Mouse (Mus musculus): ENCODE results near the gene Hgfac. TPM values are rescaled to one million over a fixed set of nuclear protein-coding genes. Genes with fewer than 3 reads are reported as not detected.

Hgfac gene
- polyA plus RNA-seq (2014; fragmentation: Nextera tagmentation; extraction: Ambion mirVana), result 0.76 and 0.96 TPM in 2 replicates

DNA sequence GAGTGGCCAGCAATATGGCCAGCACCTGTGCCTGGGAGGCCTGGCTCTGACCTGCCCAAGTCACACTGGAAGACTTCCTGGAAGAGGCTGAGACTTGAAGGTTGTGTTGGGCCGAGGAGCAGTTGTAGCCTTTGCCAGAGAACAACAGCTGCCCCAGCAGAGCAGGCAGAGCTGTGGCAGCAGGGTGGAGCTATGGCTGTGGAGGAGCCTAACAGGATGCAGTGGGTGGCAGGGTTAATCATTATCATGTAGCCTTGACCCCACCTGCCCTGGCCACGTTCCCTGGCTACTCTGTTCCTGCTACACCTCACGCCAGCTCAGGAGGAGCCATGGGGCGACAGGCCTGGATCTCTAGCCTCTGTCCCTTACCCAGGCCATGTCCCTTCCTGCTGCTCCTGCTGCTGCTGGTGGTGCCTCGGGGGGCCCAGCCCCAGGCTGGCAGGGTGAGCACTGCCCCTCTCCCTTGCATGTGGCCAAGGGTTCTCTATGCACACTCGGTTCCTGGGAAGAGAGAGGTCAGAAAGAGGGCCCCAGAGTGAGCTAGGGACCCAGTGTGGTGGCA is at the start of gene Hgfac:
Hgfac (plus strand) TSS at position 242 of the 562 bp plus-strand sequence.
- ATAC-seq (ENCODE audit: low FRiP score, low TSS enrichment), result peak; percentile 53; the same call in 1 of the 2 replicates

GRCm38 (mm10) chr5:34998754-34999153 is 42.6 kb upstream of the Hgfac start:
- Histone ChIP-seq H3K4me2 (replicated peaks; ENCODE audit: low read depth, low read length) (no peak overlapping the region), H3K4me3 (ENCODE audit: low read length) (no peak overlapping the region), H3K36me3 (ENCODE audit: control insufficient read depth, insufficient read depth, low read length) (no peaks in the 10 kb centered on the region; the same call in 1 of the 2 replicates), H3K27me3 (ENCODE audit: control insufficient read depth, insufficient read depth, low read length) (no peaks in the 10 kb centered on the region), H3K4me1 (ENCODE audit: control insufficient read depth, insufficient read depth, low read length) (no peaks in the 10 kb centered on the region), H3K27ac (ENCODE audit: low read depth, low read length) (no peak overlapping the region), H3K9ac (ENCODE audit: low read depth, low read length) (no peak overlapping the region), H3K9me3 (ENCODE audit: control insufficient read depth, low read length) (no peaks in the 10 kb centered on the region)
- no peak for ATAC-seq (ENCODE audit: low FRiP score, low TSS enrichment)
- 46% methylated on average over 3 of the region's 3 CpGs for WGBS

More for the DNA sequence above, at the start of gene Hgfac:
- Histone ChIP-seq H3K9me3 (ENCODE audit: control insufficient read depth, low read length) (no peaks in the 10 kb centered on the region), H3K27ac (ENCODE audit: low read depth, low read length) (no peak within 1 kb of the TSS), H3K27me3 (ENCODE audit: control insufficient read depth, insufficient read depth, low read length) (no peaks in the 10 kb centered on the region), H3K4me1 (ENCODE audit: control insufficient read depth, insufficient read depth, low read length) (peaks cover 7% of the 10 kb centered on the region; the same call in 1 of the 2 replicates), H3K9ac (ENCODE audit: low read depth, low read length) (no peak within 1 kb of the TSS), H3K4me2 (replicated peaks; ENCODE audit: low read depth, low read length) (no peak within 1 kb of the TSS), H3K4me3 (ENCODE audit: low read length) (no peak within 1 kb of the TSS), H3K36me3 (ENCODE audit: control insufficient read depth, insufficient read depth, low read length) (no peaks in the 10 kb centered on the region)
- 53% methylated on average over 6 of the region's 6 CpGs for WGBS

GRCm38 (mm10) chr5:34999281-34999680 is 42.0 kb upstream of the Hgfac start:
- Histone ChIP-seq H3K9me3 (ENCODE audit: control insufficient read depth, low read length) (no peaks in the 10 kb centered on the region), H3K36me3 (ENCODE audit: control insufficient read depth, insufficient read depth, low read length) (no peaks in the 10 kb centered on the region; the same call in 1 of the 2 replicates), H3K4me1 (ENCODE audit: control insufficient read depth, insufficient read depth, low read length) (no peaks in the 10 kb centered on the region), H3K4me2 (replicated peaks; ENCODE audit: low read depth, low read length) (no peak overlapping the region), H3K27me3 (ENCODE audit: control insufficient read depth, insufficient read depth, low read length) (no peaks in the 10 kb centered on the region), H3K27ac (ENCODE audit: low read depth, low read length) (no peak overlapping the region), H3K9ac (ENCODE audit: low read depth, low read length) (no peak overlapping the region), H3K4me3 (ENCODE audit: low read length) (no peak overlapping the region)
- WGBS, result 72% methylated on average over 6 of the region's 6 CpGs
- no peak for ATAC-seq (ENCODE audit: low FRiP score, low TSS enrichment)

- no peak overlapping the region for H3K4me3 ChIP-seq (ENCODE audit: low read length)
- H3K4me2 ChIP-seq (replicated peaks; ENCODE audit: low read depth, low read length), result no peak overlapping the region
- H3K36me3 ChIP-seq (ENCODE audit: control insufficient read depth, insufficient read depth, low read length), result peaks cover 3% of the 10 kb centered on the region; the same call in 1 of the 2 replicates
- H3K9ac ChIP-seq (ENCODE audit: low read depth, low read length), result no peak overlapping the region
- H3K27ac ChIP-seq (ENCODE audit: low read depth, low read length), result no peak overlapping the region
- H3K4me1 ChIP-seq (ENCODE audit: control insufficient read depth, insufficient read depth, low read length), result no peaks in the 10 kb centered on the region
- ATAC-seq (ENCODE audit: low FRiP score, low TSS enrichment), result no peak
- H3K27me3 ChIP-seq (ENCODE audit: control insufficient read depth, insufficient read depth, low read length), result no peaks in the 10 kb centered on the region
- H3K9me3 ChIP-seq (ENCODE audit: control insufficient read depth, low read length), result no peaks in the 10 kb centered on the region
Observed at GRCm38 (mm10) chr5:35000323-35000722, 41.0 kb upstream of the Hgfac start.

DNA sequence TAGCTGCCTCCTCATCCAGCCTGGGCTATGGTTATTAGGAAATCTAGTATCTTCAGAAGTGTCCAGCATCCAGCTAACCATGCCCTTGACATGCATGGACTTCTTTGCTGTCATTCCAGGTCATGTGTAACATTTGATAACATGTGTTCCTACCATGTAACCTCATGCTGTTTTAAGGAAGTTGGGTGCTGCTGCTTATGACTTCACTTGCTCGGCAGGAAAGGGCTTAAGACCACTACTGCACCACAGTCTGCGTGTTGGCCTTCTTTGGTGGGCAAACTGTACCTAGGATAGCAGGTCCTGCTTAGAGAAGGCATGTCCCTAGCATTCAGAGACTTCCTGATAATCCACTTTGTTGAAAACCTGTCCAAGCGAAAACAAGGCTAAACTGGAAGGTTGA is 40.2 kb upstream of the Hgfac start:
- H3K4me2 ChIP-seq (replicated peaks; ENCODE audit: low read depth, low read length), result no peak overlapping the region
- no peaks in the 10 kb centered on the region for H3K4me1 ChIP-seq (ENCODE audit: control insufficient read depth, insufficient read depth, low read length)
- H3K4me3 ChIP-seq (ENCODE audit: low read length), result no peak overlapping the region
- no peaks in the 10 kb centered on the region for H3K27me3 ChIP-seq (ENCODE audit: control insufficient read depth, insufficient read depth, low read length)
- H3K9ac ChIP-seq (ENCODE audit: low read depth, low read length), result no peak overlapping the region
- peaks cover 8% of the 10 kb centered on the region; the same call in 1 of the 2 replicates for H3K36me3 ChIP-seq (ENCODE audit: control insufficient read depth, insufficient read depth, low read length)
- no peaks in the 10 kb centered on the region for H3K9me3 ChIP-seq (ENCODE audit: control insufficient read depth, low read length)
- H3K27ac ChIP-seq (ENCODE audit: low read depth, low read length), result no peak overlapping the region
- WGBS, result 78% methylated on average over 3 of the region's 3 CpGs
- ATAC-seq (ENCODE audit: low FRiP score, low TSS enrichment), result no peak

- Histone ChIP-seq H3K4me3 (ENCODE audit: low read length) (no peak overlapping the region), H3K36me3 (ENCODE audit: control insufficient read depth, insufficient read depth, low read length) (peaks cover 8% of the 10 kb centered on the region; the same call in 1 of the 2 replicates), H3K4me2 (replicated peaks; ENCODE audit: low read depth, low read length) (no peak overlapping the region), H3K9me3 (ENCODE audit: control insufficient read depth, low read length) (no peaks in the 10 kb centered on the region), H3K27ac (ENCODE audit: low read depth, low read length) (0 out of 2 replicates have a peak overlapping the region, but pooled peaks have one; percentile 9), H3K9ac (ENCODE audit: low read depth, low read length) (no peak overlapping the region), H3K4me1 (ENCODE audit: control insufficient read depth, insufficient read depth, low read length) (no peaks in the 10 kb centered on the region), H3K27me3 (ENCODE audit: control insufficient read depth, insufficient read depth, low read length) (no peaks in the 10 kb centered on the region)
- 72% methylated on average over 7 of the region's 7 CpGs for WGBS
- no peak for ATAC-seq (ENCODE audit: low FRiP score, low TSS enrichment)
Observed at GRCm38 (mm10) chr5:35003611-35004162, 37.6 kb upstream of the Hgfac start.

DNA sequence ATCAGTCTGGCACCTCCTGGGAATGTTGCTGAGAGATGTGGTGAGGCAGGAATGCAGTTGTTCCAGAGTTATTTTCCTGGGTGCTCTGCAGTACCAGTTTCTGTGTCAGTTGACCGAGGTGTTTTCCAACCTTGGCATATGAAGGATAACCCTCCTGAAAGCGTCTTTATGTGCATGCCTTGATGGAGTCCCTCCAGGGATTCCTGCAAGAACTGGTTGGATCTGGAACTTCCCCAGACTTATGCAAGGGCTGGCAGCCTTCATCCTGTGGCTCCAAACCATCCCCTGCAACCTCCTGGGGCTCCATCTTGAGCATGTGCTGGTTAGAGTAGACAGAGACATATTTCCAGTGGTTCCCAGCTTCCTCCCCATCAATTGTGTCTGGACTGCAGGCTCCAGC is 36.5 kb upstream of the Hgfac start:
- H3K27ac ChIP-seq (ENCODE audit: low read depth, low read length), result no peak overlapping the region

GRCm38 (mm10) chr5:35005659-35006058 is 35.6 kb upstream of the Hgfac start:
- 92% methylated on average over 3 of the region's 3 CpGs for WGBS
- Histone ChIP-seq H3K27ac (ENCODE audit: low read depth, low read length) (no peak overlapping the region), H3K4me2 (replicated peaks; ENCODE audit: low read depth, low read length) (no peak overlapping the region), H3K27me3 (ENCODE audit: control insufficient read depth, insufficient read depth, low read length) (no peaks in the 10 kb centered on the region), H3K4me3 (ENCODE audit: low read length) (no peak overlapping the region), H3K36me3 (ENCODE audit: control insufficient read depth, insufficient read depth, low read length) (peaks cover 8% of the 10 kb centered on the region; the same call in 1 of the 2 replicates), H3K9ac (ENCODE audit: low read depth, low read length) (no peak overlapping the region), H3K4me1 (ENCODE audit: control insufficient read depth, insufficient read depth, low read length) (no peaks in the 10 kb centered on the region), H3K9me3 (ENCODE audit: control insufficient read depth, low read length) (no peaks in the 10 kb centered on the region)
- no peak for ATAC-seq (ENCODE audit: low FRiP score, low TSS enrichment)

More for the DNA sequence above, 36.5 kb upstream of the Hgfac start:
- Histone ChIP-seq H3K4me3 (ENCODE audit: low read length) (no peak overlapping the region), H3K27me3 (ENCODE audit: control insufficient read depth, insufficient read depth, low read length) (no peaks in the 10 kb centered on the region), H3K4me1 (ENCODE audit: control insufficient read depth, insufficient read depth, low read length) (no peaks in the 10 kb centered on the region), H3K9me3 (ENCODE audit: control insufficient read depth, low read length) (no peaks in the 10 kb centered on the region), H3K4me2 (replicated peaks; ENCODE audit: low read depth, low read length) (no peak overlapping the region), H3K36me3 (ENCODE audit: control insufficient read depth, insufficient read depth, low read length) (peaks cover 8% of the 10 kb centered on the region; the same call in 1 of the 2 replicates), H3K9ac (ENCODE audit: low read depth, low read length) (no peak overlapping the region)
- 90% methylated on average over 2 of the region's 2 CpGs for WGBS
- ATAC-seq (ENCODE audit: low FRiP score, low TSS enrichment), result no peak

DNA sequence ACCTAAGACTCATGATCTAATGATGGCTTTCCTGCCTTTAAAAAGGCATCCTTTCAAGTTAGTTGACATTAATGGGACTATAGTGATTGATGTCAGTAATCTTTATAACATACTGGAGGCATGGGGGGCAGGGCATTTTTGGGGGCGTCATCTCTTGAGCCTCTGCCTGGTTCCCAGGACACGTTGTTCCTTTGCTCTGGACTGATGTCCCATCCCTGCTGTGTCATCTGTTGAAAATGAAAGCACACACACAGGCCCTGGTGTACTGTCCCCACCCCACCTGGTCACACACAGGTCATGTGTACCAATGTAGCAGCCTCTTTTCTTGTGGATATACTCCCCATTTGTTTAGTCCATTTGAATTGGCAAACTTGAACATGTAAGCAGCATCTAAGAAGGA is 34.7 kb upstream of the Hgfac start:
- Histone ChIP-seq H3K36me3 (ENCODE audit: control insufficient read depth, insufficient read depth, low read length) (peaks cover 11% of the 10 kb centered on the region; the same call in 1 of the 2 replicates), H3K27me3 (ENCODE audit: control insufficient read depth, insufficient read depth, low read length) (no peaks in the 10 kb centered on the region), H3K9ac (ENCODE audit: low read depth, low read length) (no peak overlapping the region), H3K4me1 (ENCODE audit: control insufficient read depth, insufficient read depth, low read length) (no peaks in the 10 kb centered on the region), H3K4me2 (replicated peaks; ENCODE audit: low read depth, low read length) (no peak overlapping the region), H3K4me3 (ENCODE audit: low read length) (no peak overlapping the region), H3K27ac (ENCODE audit: low read depth, low read length) (no peak overlapping the region), H3K9me3 (ENCODE audit: control insufficient read depth, low read length) (no peaks in the 10 kb centered on the region)
- 65% methylated on average over 2 of the region's 2 CpGs for WGBS
- no peak for ATAC-seq (ENCODE audit: low FRiP score, low TSS enrichment)
